Mouse (Mus musculus): ENCODE data around the gene Ezh1. TPM values are rescaled to one million over a fixed set of nuclear protein-coding genes. Genes with fewer than 3 reads are reported as not detected.

The Ezh1 gene
- polyA plus RNA-seq, 1 experiment from 2014 or later = 18.5 TPM

DNA sequence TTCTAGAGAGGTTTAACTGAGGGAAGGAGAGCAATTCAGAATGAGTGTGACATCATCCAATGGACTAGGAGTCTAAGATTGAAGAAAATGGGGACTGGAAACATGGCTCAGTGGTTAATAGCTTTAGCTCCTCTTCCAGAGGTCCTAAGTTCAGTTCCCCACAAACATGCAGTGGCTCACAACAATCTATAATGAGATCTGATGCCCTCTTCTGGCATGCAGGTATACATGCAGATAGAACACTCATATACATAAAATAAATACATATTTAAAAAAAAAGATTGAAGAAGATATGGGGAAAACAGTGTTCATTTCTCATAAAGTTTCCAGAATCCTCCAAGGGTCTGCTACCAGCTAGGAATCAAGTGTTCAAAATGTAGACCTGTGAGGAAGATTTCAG lies 9.2 kb upstream of the Ezh1 start:
- ATAC-seq (ENCODE audit: insufficient read depth, low FRiP score) = no peak
- Histone ChIP-seq H3K9ac (ENCODE audit: low read length) (no peak overlapping the region), H3K4me2 (ENCODE audit: low read depth, low read length) (no peak overlapping the region), H3K4me3 (replicated peaks; ENCODE audit: low read length) (no peak overlapping the region), H3K27ac (ENCODE audit: low read length) (no peak overlapping the region), H3K27me3 (ENCODE audit: control insufficient read depth, insufficient read depth, low read length) (no peaks in the 10 kb centered on the region), H3K9me3 (replicated peaks; ENCODE audit: control insufficient read depth, low read length) (no peaks in the 10 kb centered on the region), H3K4me1 (ENCODE audit: control insufficient read depth, insufficient read depth, low read length) (peaks cover 30% of the 10 kb centered on the region), H3K36me3 (ENCODE audit: control insufficient read depth, insufficient read depth, low read length) (no peaks in the 10 kb centered on the region)

GRCm38 (mm10) chr11:101234124-101234523 lies 7.9 kb upstream of the Ezh1 start:
- Histone ChIP-seq H3K27me3 (ENCODE audit: control insufficient read depth, insufficient read depth, low read length) (no peaks in the 10 kb centered on the region), H3K4me2 (ENCODE audit: low read depth, low read length) (no peak overlapping the region), H3K36me3 (ENCODE audit: control insufficient read depth, insufficient read depth, low read length) (no peaks in the 10 kb centered on the region), H3K9me3 (replicated peaks; ENCODE audit: control insufficient read depth, low read length) (no peaks in the 10 kb centered on the region), H3K4me3 (replicated peaks; ENCODE audit: low read length) (no peak overlapping the region), H3K27ac (ENCODE audit: low read length) (no peak overlapping the region), H3K4me1 (ENCODE audit: control insufficient read depth, insufficient read depth, low read length) (peaks cover 38% of the 10 kb centered on the region), H3K9ac (ENCODE audit: low read length) (no peak overlapping the region)
- no peak for ATAC-seq (ENCODE audit: insufficient read depth, low FRiP score)

DNA sequence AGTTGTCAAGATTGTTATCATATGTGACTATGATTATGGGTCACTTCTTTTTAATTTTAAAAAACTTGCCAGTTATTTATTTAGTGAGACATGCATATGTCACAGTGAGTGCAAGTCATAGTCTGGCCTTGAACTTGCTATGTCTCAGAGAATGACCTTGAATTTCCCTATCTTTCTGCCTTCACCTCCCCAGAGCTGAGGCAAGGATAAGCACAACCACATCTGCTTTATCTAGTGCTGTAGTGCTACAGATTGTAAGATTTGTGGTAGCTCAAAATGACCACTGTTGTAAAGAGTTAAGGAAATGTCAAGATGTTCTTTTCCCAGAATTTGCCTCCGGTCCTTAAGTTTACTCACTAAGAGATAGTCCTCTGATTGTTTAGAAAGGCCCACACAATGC lies 7.0 kb upstream of the Ezh1 start:
- Histone ChIP-seq H3K4me3 (replicated peaks; ENCODE audit: low read length) (no peak overlapping the region), H3K27ac (ENCODE audit: low read length) (no peak overlapping the region), H3K9me3 (replicated peaks; ENCODE audit: control insufficient read depth, low read length) (no peaks in the 10 kb centered on the region), H3K4me2 (ENCODE audit: low read depth, low read length) (no peak overlapping the region), H3K27me3 (ENCODE audit: control insufficient read depth, insufficient read depth, low read length) (no peaks in the 10 kb centered on the region), H3K9ac (ENCODE audit: low read length) (no peak overlapping the region), H3K36me3 (ENCODE audit: control insufficient read depth, insufficient read depth, low read length) (no peaks in the 10 kb centered on the region), H3K4me1 (ENCODE audit: control insufficient read depth, insufficient read depth, low read length) (peaks cover 38% of the 10 kb centered on the region)
- ATAC-seq (ENCODE audit: insufficient read depth, low FRiP score) = no peak
- 62% methylated on average over 1 of the region's 1 CpGs for WGBS

DNA sequence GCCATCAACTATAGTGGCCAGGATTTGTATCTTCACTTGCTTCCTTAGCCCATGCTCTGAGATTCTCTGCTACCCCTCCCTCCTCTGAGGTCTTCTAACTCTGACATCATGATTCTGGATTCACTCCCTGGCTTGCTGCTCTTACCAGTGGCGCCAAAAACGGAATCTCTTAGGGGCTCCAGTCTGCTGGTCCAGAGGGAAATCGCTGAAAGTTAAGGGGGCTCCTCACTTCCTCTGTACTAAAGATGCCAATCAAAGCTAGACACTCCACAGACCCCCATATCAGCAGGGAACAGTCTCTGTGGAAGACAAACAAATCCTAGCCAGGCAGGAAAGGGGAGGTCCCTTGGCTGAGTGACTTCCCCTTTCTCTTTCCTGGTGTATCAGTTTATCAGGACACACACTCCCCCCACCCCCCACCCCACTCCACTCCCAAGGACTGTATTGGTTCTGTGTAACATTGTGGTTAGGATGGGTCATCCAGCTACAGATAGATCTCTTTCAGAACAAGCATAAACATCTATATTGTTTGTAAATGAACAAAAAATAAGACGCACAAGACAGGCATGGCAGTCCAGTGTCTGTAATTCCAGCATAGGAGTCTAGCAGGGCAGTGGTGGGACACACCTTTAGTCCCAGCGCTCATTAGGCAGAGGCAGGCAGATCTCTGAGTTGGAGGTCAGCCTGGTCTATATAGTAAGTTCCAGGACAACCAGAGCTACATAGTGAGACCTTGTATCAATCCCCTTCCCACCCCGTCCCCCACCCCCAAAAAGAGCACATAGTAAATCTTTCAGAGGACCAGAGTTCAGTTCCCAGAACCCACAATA lies 6.0 kb upstream of the Ezh1 start:
- Histone ChIP-seq H3K4me3 (replicated peaks; ENCODE audit: low read length) (peak overlapping the region; percentile 30), H3K4me2 (ENCODE audit: low read depth, low read length) (peak overlapping the region; percentile 52), H3K9ac (ENCODE audit: low read length) (peak overlapping the region; percentile 63; the same call in 1 of the 2 replicates), H3K27ac (ENCODE audit: low read length) (peak overlapping the region; percentile 94), H3K9me3 (replicated peaks; ENCODE audit: control insufficient read depth, low read length) (no peaks in the 10 kb centered on the region), H3K36me3 (ENCODE audit: control insufficient read depth, insufficient read depth, low read length) (no peaks in the 10 kb centered on the region), H3K4me1 (ENCODE audit: control insufficient read depth, insufficient read depth, low read length) (peaks cover 30% of the 10 kb centered on the region), H3K27me3 (ENCODE audit: control insufficient read depth, insufficient read depth, low read length) (no peaks in the 10 kb centered on the region)
- WGBS = 40% methylated on average over 6 of the region's 6 CpGs
- peak; percentile 78 for ATAC-seq (ENCODE audit: insufficient read depth, low FRiP score)

DNA sequence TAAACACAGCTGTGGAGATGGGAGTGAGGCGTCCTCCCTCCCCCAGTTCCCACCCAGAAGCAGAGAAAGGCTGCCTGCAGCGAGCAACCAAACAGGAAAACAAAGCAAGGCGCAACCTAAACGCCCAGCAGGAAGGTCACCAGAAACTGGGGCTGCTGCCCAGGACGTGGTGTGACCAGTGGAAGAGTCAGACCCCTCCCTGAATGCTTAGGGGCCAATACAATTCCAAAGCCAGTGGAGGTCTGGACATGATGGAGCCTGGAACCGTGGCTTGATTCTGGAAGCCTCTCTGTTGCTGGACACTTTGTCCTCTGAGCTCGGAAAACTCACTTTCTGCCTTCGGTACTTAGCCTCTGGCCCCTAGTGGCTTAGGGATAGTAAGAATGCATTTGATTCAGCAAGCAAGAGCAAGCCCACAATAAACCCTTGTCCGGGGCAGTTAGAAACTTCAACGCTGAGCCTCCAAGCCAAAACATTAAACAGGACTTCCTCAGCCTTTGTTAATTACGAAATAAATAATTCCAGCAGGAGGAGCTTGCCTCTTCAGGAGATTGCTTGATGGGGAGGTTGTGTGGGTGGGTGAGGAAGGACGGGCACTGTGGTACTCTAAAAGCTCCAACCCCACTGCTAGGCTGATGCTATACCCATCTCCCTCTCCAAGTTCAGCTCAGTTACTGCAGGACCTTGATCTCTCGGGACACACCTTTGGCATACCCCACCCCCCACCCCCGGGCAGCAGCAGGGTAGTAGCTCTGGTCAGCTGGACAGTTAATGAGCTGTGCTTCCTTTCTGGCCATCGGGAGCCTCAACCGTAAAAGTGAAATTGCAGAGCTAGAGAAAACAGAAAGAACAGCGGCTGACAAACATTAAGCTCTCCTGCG lies 5.0 kb upstream of the Ezh1 start:
- peaks cover 30% of the 10 kb centered on the region for H3K4me1 ChIP-seq (ENCODE audit: control insufficient read depth, insufficient read depth, low read length)
- H3K4me3 ChIP-seq (replicated peaks; ENCODE audit: low read length) = peak overlapping the region; percentile 30
- peak overlapping the region; percentile 52 for H3K4me2 ChIP-seq (ENCODE audit: low read depth, low read length)
- H3K36me3 ChIP-seq (ENCODE audit: control insufficient read depth, insufficient read depth, low read length) = no peaks in the 10 kb centered on the region
- WGBS = 10% methylated on average over 18 of the region's 18 CpGs
- H3K27ac ChIP-seq (ENCODE audit: low read length) = peak overlapping the region; percentile 94
- peak overlapping the region; percentile 63 for H3K9ac ChIP-seq (ENCODE audit: low read length)
- H3K27me3 ChIP-seq (ENCODE audit: control insufficient read depth, insufficient read depth, low read length) = no peaks in the 10 kb centered on the region
- no peaks in the 10 kb centered on the region for H3K9me3 ChIP-seq (replicated peaks; ENCODE audit: control insufficient read depth, low read length)
- ATAC-seq (ENCODE audit: insufficient read depth, low FRiP score) = peak; percentile 36

GRCm38 (mm10) chr11:101230526-101230925 lies 4.3 kb upstream of the Ezh1 start:
- H3K4me1 ChIP-seq (ENCODE audit: control insufficient read depth, insufficient read depth, low read length) = peaks cover 33% of the 10 kb centered on the region
- ATAC-seq (ENCODE audit: insufficient read depth, low FRiP score) = no peak
- peak overlapping the region; percentile 94 for H3K27ac ChIP-seq (ENCODE audit: low read length)
- peak overlapping the region; percentile 5; the same call in 1 of the 2 replicates for H3K4me3 ChIP-seq (replicated peaks; ENCODE audit: low read length)
- peak overlapping the region; percentile 63 for H3K9ac ChIP-seq (ENCODE audit: low read length)
- H3K36me3 ChIP-seq (ENCODE audit: control insufficient read depth, insufficient read depth, low read length) = no peaks in the 10 kb centered on the region
- H3K27me3 ChIP-seq (ENCODE audit: control insufficient read depth, insufficient read depth, low read length) = no peaks in the 10 kb centered on the region
- no peaks in the 10 kb centered on the region for H3K9me3 ChIP-seq (replicated peaks; ENCODE audit: control insufficient read depth, low read length)
- 22% methylated on average over 5 of the region's 5 CpGs for WGBS
- H3K4me2 ChIP-seq (ENCODE audit: low read depth, low read length) = peak overlapping the region; percentile 52

DNA sequence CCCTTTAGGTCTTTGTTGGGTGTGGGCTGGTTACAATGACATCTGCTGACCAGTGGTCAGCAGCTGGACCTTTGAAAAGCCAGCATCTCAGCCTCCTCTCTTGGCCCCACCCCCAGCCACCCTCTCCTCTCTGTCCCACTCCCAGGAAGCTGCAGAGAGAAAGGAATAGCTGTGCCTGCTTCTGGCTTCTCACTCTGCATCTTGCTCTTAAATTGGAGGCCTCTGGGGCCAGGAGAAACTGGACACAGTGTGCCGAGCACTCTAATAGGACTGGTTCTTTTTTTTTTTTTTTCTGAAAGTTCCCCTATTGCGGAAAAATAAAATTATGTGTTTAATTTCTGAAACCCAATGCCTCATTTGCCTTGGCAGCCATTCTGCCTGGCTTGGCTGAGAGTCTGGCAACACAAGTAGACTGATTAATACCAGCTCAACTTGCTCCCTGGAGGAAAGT lies 3.8 kb upstream of the Ezh1 start:
- H3K9ac ChIP-seq (ENCODE audit: low read length) = peak overlapping the region; percentile 38; the same call in 1 of the 2 replicates
- WGBS = 32% methylated on average over 2 of the region's 2 CpGs
- peaks cover 37% of the 10 kb centered on the region for H3K4me1 ChIP-seq (ENCODE audit: control insufficient read depth, insufficient read depth, low read length)
- H3K27ac ChIP-seq (ENCODE audit: low read length) = peak overlapping the region; percentile 94
- H3K27me3 ChIP-seq (ENCODE audit: control insufficient read depth, insufficient read depth, low read length) = no peaks in the 10 kb centered on the region
- no peak overlapping the region for H3K4me3 ChIP-seq (replicated peaks; ENCODE audit: low read length)
- no peak for ATAC-seq (ENCODE audit: insufficient read depth, low FRiP score)
- H3K9me3 ChIP-seq (replicated peaks; ENCODE audit: control insufficient read depth, low read length) = no peaks in the 10 kb centered on the region
- H3K36me3 ChIP-seq (ENCODE audit: control insufficient read depth, insufficient read depth, low read length) = no peaks in the 10 kb centered on the region
- peak overlapping the region; percentile 52 for H3K4me2 ChIP-seq (ENCODE audit: low read depth, low read length)

DNA sequence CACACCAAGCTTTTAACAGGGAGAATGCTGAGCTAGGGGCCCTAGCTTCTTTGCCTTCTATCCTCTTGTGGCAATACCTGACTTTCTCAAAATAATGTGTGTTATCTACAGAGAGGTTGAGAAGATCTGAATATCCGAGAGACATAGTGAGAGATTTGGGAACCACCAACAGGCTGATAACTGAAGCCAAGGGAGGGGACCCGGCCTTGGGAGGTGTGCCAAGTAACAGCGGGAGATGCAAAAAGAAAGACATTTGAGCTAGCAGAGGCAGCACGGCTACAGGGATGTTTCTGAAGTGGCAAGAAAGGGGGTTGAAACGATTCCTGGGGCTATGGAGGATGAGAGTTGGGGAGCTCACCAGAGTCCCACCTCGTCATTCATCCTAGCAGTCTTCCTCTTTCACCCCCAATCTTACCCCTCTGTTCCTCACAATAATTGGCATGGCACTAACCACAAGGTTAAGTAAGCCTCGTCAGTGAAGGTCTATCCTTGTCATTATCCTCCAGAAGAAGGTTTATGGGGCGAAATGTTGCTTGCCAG lies 3.2 kb upstream of the Ezh1 start:
- peaks cover 42% of the 10 kb centered on the region for H3K4me1 ChIP-seq (ENCODE audit: control insufficient read depth, insufficient read depth, low read length)
- H3K27ac ChIP-seq (ENCODE audit: low read length) = peak overlapping the region; percentile 94
- H3K4me2 ChIP-seq (ENCODE audit: low read depth, low read length) = peak overlapping the region; percentile 36; the same call in 1 of the 2 replicates
- 32% methylated on average over 8 of the region's 8 CpGs for WGBS
- H3K27me3 ChIP-seq (ENCODE audit: control insufficient read depth, insufficient read depth, low read length) = no peaks in the 10 kb centered on the region
- no peak overlapping the region for H3K4me3 ChIP-seq (replicated peaks; ENCODE audit: low read length)
- H3K36me3 ChIP-seq (ENCODE audit: control insufficient read depth, insufficient read depth, low read length) = no peaks in the 10 kb centered on the region
- no peak for ATAC-seq (ENCODE audit: insufficient read depth, low FRiP score)
- H3K9ac ChIP-seq (ENCODE audit: low read length) = peak overlapping the region; percentile 38; the same call in 1 of the 2 replicates
- H3K9me3 ChIP-seq (replicated peaks; ENCODE audit: control insufficient read depth, low read length) = no peaks in the 10 kb centered on the region

All from stomach, embryonic 16.5 days (tissue).